In genomic region chr13:55822499-55822898, GRCm38 (mm10) we compare ENCODE assay signal across 35 mouse cellular contexts. TPM values are rescaled to one million over a fixed set of nuclear protein-coding genes. Genes with fewer than 3 reads are reported as not detected.
"Had no signal": no experiment of that assay in that cellular context is flagged by ENCODE, and none has a peak within 500 bp of the region (broad histone marks: within the 10 kb centered on the region; RNA-seq: fewer than 3 reads in every experiment).

No protein-coding gene starts in this region.

- H3K9me3 ChIP-seq: hindbrain, embryonic 10.5 days; hindbrain, embryonic 12.5 days; intestine, embryonic 15.5 days; limb, embryonic 10.5 days; limb, embryonic 12.5 days; liver, embryonic 13.5 days; liver, embryonic 15.5 days had no signal

- ATAC-seq: hindbrain, embryonic 16.5 days; inflammation-experienced regulatory T-cells, adult 6 months; intestine, embryonic 15.5 days; intestine, postnatal 0 days had no signal

- H3K4me2 ChIP-seq: heart, embryonic 11.5 days; hindbrain, embryonic 12.5 days; hindbrain, embryonic 14.5 days; intestine, embryonic 15.5 days; limb, embryonic 12.5 days; liver, embryonic 11.5 days; liver, embryonic 13.5 days; liver, embryonic 15.5 days had no signal

- H3K36me3 ChIP-seq: hindbrain, embryonic 10.5 days; hindbrain, embryonic 12.5 days; intestine, embryonic 15.5 days; liver, embryonic 13.5 days; liver, embryonic 15.5 days had no signal

- H3K4me3 ChIP-seq: hindbrain, embryonic 10.5 days; hindbrain, embryonic 12.5 days; intestine, embryonic 15.5 days; layer of hippocampus, adult 2 months; left cerebral cortex, adult 2 months; limb, embryonic 10.5 days; limb, embryonic 12.5 days; liver, embryonic 13.5 days; liver, embryonic 15.5 days had no signal

- H3K9ac ChIP-seq: hindbrain, embryonic 12.5 days; hindbrain, embryonic 14.5 days; intestine, embryonic 15.5 days; limb, embryonic 12.5 days; liver, embryonic 13.5 days; liver, embryonic 15.5 days had no signal

- H3K27ac ChIP-seq: hindbrain, embryonic 10.5 days; hindbrain, embryonic 12.5 days; hindbrain, embryonic 14.5 days; intestine, embryonic 15.5 days; layer of hippocampus, adult 2 months; left cerebral cortex, adult 2 months; limb, embryonic 12.5 days; liver, embryonic 13.5 days; liver, embryonic 15.5 days had no signal

- DNase-seq: gastrocnemius, postnatal 10 days; heart, adult 18-20 months; heart, postnatal 10 days; heart, postnatal 4 days; kidney, adult 18-20 months; kidney, adult 8-10 months; kidney, postnatal 10 days; kidney, postnatal 25 days; kidney, postnatal 4 days; liver; liver, embryonic 13.5 days had no signal

RNA-seq across cellular contexts. Expression of gene Pitx1, which starts 13.5 kb away (rescaled TPM):
- total RNA-seq: granulocyte monocyte progenitor cell, adult 5-6 weeks; heart, adult 18-20 months; heart, adult 8-10 months; heart, postnatal 10 days; heart, postnatal 25 days; heart, postnatal 4 days; layer of hippocampus, adult 2 months; layer of hippocampus, postnatal 10 days; layer of hippocampus, postnatal 25 days; left cerebral cortex, adult 2 months; left cerebral cortex, postnatal 14 days; left cerebral cortex, postnatal 36 days had no signal
- polyA plus RNA-seq: frontal cortex, adult 2 months; hindbrain, embryonic 14.5 days; hindbrain, embryonic 16.5 days; inflammation-experienced regulatory T-cells, adult 6 months had no signal

RNA-seq across cellular contexts. Expression of gene Catsper3, which starts 38.1 kb away (rescaled TPM):
- total RNA-seq: gastrocnemius, postnatal 4 days; granulocyte monocyte progenitor cell, adult 5-6 weeks; heart, postnatal 25 days had no signal
- polyA plus RNA-seq: heart, embryonic 14.5 days; hindbrain, embryonic 10.5 days; hindbrain, embryonic 12.5 days; hindbrain, embryonic 14.5 days; inflammation-experienced regulatory T-cells, adult 6 months; intestine, embryonic 15.5 days; liver, embryonic 11.5 days; liver, embryonic 13.5 days; liver, embryonic 15.5 days had no signal
